In genomic region chr1:119919299-119919698, GRCm38 (mm10) we compare ENCODE assay signal across 9 mouse cellular contexts. TPM values are rescaled to one million over a fixed set of nuclear protein-coding genes. Genes with fewer than 3 reads are reported as not detected.
DNase-seq lines count a peak whose midpoint lies in the region; ATAC-seq and TF ChIP-seq lines count a peak whose summit lies in the region.
"Had no signal": no experiment of that assay in that cellular context is flagged by ENCODE, and none has a peak within 500 bp of the region (broad histone marks: within the 10 kb centered on the region; RNA-seq: fewer than 3 reads in every experiment).

No protein-coding gene starts in this region.

- H3K9ac ChIP-seq in kidney, postnatal 0 days (ENCODE audit: low read depth, low read length) = no peak overlapping the region
- H3K9ac ChIP-seq in kidney, embryonic 16.5 days (replicated peaks; ENCODE audit: low read length) = no peak overlapping the region
- H3K9ac ChIP-seq: limb, embryonic 15.5 days had no signal

- H3K27ac ChIP-seq in kidney, postnatal 0 days = no peak overlapping the region
- H3K27ac ChIP-seq in kidney, embryonic 16.5 days (ENCODE audit: low read length) = no peak overlapping the region
- H3K27ac ChIP-seq: limb, embryonic 15.5 days had no signal

- H3K4me2 ChIP-seq in kidney, postnatal 0 days (ENCODE audit: low read length) = no peak overlapping the region
- no peak overlapping the region for H3K4me2 ChIP-seq in kidney, embryonic 16.5 days (replicated peaks; ENCODE audit: low read depth, low read length)
- H3K4me2 ChIP-seq: limb, embryonic 15.5 days had no signal

- H3K4me1 ChIP-seq in kidney, postnatal 0 days (replicated peaks; ENCODE audit: insufficient read depth, low read length) = no peaks in the 10 kb centered on the region
- no peaks in the 10 kb centered on the region for H3K4me1 ChIP-seq in kidney, embryonic 16.5 days (ENCODE audit: insufficient read depth, low read length)
- H3K4me1 ChIP-seq: limb, embryonic 15.5 days had no signal

- H3K36me3 ChIP-seq in kidney, postnatal 0 days (ENCODE audit: insufficient read depth, low read length) = no peaks in the 10 kb centered on the region
- H3K36me3 ChIP-seq in kidney, embryonic 16.5 days (ENCODE audit: insufficient read depth, low read length) = no peaks in the 10 kb centered on the region
- H3K36me3 ChIP-seq: limb, embryonic 15.5 days had no signal

- no peak for DNase-seq in cerebellum, adult 9-11 months
- DNase-seq in kidney, postnatal 0 days (ENCODE audit: low spot score) = peak; percentile 34
- peak; percentile 51 for DNase-seq in adipocyte (ENCODE audit: low spot score)
- no peak for DNase-seq in frontal cortex, postnatal 10 days (ENCODE audit: low spot score in 2 of 2)
- no peak for DNase-seq in gastrocnemius, postnatal 25 days

- no peak overlapping the region for H3K4me3 ChIP-seq in kidney, postnatal 0 days (replicated peaks; ENCODE audit: low read depth, low read length)
- H3K4me3 ChIP-seq in kidney, embryonic 16.5 days (ENCODE audit: low read length) = no peak overlapping the region
- H3K4me3 ChIP-seq: limb, embryonic 15.5 days had no signal

- H3K9me3 ChIP-seq in kidney, postnatal 0 days (replicated peaks; ENCODE audit: low read length) = no peaks in the 10 kb centered on the region
- H3K9me3 ChIP-seq in kidney, embryonic 16.5 days (ENCODE audit: low read length) = no peaks in the 10 kb centered on the region
- H3K9me3 ChIP-seq: limb, embryonic 15.5 days had no signal

- no peaks in the 10 kb centered on the region for H3K27me3 ChIP-seq in kidney, postnatal 0 days (ENCODE audit: insufficient read depth, low read length)
- no peaks in the 10 kb centered on the region for H3K27me3 ChIP-seq in kidney, embryonic 16.5 days (ENCODE audit: insufficient read depth, low read length)
- H3K27me3 ChIP-seq: limb, embryonic 15.5 days had no signal

- 0 out of 2 replicates have a peak, but pooled peaks have one; percentile 8 for ATAC-seq in cerebellum, adult (ENCODE audit: insufficient number of reproducible peaks, low FRiP score, low TSS enrichment)
- no peak for ATAC-seq in kidney, postnatal 0 days (replicated peaks; ENCODE audit: low FRiP score, low read depth)
- no peak for ATAC-seq in kidney, embryonic 16.5 days (ENCODE audit: low FRiP score, low TSS enrichment)
- ATAC-seq in megakaryocyte, adult 5-6 weeks (ENCODE audit: poor library complexity, severe bottlenecking) = peak; percentile 54; the same call in 1 of the 2 replicates

- 64% methylated on average over 4 of the region's 4 CpGs for WGBS in kidney, postnatal 0 days
- 57% methylated on average over 4 of the region's 4 CpGs for WGBS in kidney, embryonic 16.5 days

- TF ChIP-seq CTCF in kidney, postnatal 0 days (IDR thresholded peaks at IDR 0.05; ENCODE audit: low read depth) = peak; percentile 69

RNA-seq across cellular contexts. Expression of gene Tmem177, which starts 6.3 kb away (rescaled TPM):
- polyA plus RNA-seq in kidney, postnatal 0 days (2015; fragmentation: Nextera tagmentation; extraction: Ambion mirVana) = 6.3 and 6.6 TPM in 2 replicates
- 8.7 and 9.2 TPM in 2 replicates for polyA plus RNA-seq in kidney, embryonic 16.5 days (2015; fragmentation: Nextera tagmentation; extraction: Ambion mirVana)
- 1.6 and 2.1 TPM in 2 replicates for total RNA-seq in megakaryocyte, adult 5-6 weeks (2015)
- 1.3 and 1.7 TPM in 2 replicates for total RNA-seq in megakaryocyte, adult 5-6 weeks (2017)
- total RNA-seq in gastrocnemius, postnatal 25 days (2021) = 1 to 10 TPM; 5.1 TPM

Comparison
In these comparisons a context has a peak if more than half of its experiments do, and no peak if none do; other contexts are left out.
1. ATAC-seq: peak in cerebellum, adult (single experiment) and megakaryocyte, adult 5-6 weeks (single experiment); none in kidney, postnatal 0 days (single experiment) and kidney, embryonic 16.5 days (single experiment).
2. DNase-seq: peak in kidney, postnatal 0 days (single experiment) and adipocyte (single experiment); none in cerebellum, adult 9-11 months (single experiment), frontal cortex, postnatal 10 days (0 of 2) and gastrocnemius, postnatal 25 days (single experiment).